Mouse (Mus musculus) liver, embryonic 14.5 days (tissue): ENCODE measurements around the gene Stag1.

Experiments
- CTCF ChIP-seq: IDR thresholded peaks from 2 replicates; pipeline ENCODE4 v1.5.1; 2016; ENCODE audit warnings: antibody characterized with exemption, low read depth, control low read depth
- EP300 ChIP-seq: IDR thresholded peaks from 2 replicates; pipeline ENCODE4 v1.6.1; 2016; ENCODE audit warnings: antibody characterized with exemption, low read depth

DNA sequence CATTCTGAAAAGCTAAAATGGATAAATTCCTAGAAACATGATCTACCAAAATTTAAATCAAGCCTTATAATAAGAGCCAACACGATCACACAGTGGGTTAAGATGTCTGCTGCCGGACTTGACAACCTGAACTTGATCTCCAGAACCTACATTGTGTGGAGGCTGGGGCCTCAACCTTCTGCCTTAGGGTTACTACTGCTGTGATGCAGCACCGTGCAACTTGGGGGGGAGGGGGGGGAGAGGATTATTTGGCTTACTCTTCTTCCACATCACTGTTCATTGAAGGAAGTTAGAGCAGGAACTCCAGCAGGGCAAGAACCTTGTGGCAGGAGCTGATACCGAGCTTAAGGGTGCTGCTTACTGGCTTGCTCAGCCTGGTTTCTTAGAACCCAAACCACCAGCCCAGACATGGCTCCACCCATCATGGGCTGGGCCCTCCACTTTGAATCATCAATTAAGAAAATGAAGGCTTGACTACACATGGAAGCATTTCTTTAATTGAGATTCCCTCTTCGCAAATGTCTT lies 365.4 kb downstream of the Stag1 start:
- TF ChIP-seq CTCF (no peak), EP300 (no peak)
